Mouse (Mus musculus): ENCODE results near the gene Cemip2. TPM values are rescaled to one million over a fixed set of nuclear protein-coding genes. Genes with fewer than 3 reads are reported as not detected.

Gene Cemip2
- 25.9 and 30.9 TPM in 2 replicates for total RNA-seq (2023)

GRCm38 (mm10) chr19:21778147-21778917, at the start of gene Cemip2:
Gene Cemip2 (plus strand): TSS chr19:21778342.

Other genes with a start within 250 kb of the Cemip2 start
- gene 1110059E24Rik, start 125.4 kb upstream of the Cemip2 start, total RNA-seq (2023), result 12.8 and 15.7 TPM in 2 replicates
- gene Abhd17b, start 125.2 kb upstream of the Cemip2 start, total RNA-seq (2023), result 20.3 and 26.4 TPM in 2 replicates

All from neutrophil, adult 65 days (primary cell).